Mouse (Mus musculus): ENCODE measurements around the gene Pdcd7. TPM values are rescaled to one million over a fixed set of nuclear protein-coding genes. Genes with fewer than 3 reads are reported as not detected.

Pdcd7 gene
- total RNA-seq, 1 experiment = 23.7 TPM

GRCm38 (mm10) chr9:65375163-65375934 is 29.4 kb downstream of the Pdcd7 start:
- H3K36me3 ChIP-seq (ENCODE audit: control insufficient read depth, insufficient read depth, low read length, poor library complexity, severe bottlenecking) = no peaks in the 10 kb centered on the region
- no peak for DNase-seq (ENCODE audit: low read depth, low spot score)
- no peak overlapping the region for H3K4me3 ChIP-seq (ENCODE audit: insufficient read depth in 1 of 2, low read depth in 1 of 2, low read length in 2 of 2, poor library complexity in 1 of 2, severe bottlenecking in 1 of 2)
- H3K4me1 ChIP-seq (ENCODE audit: control insufficient read depth in 2 of 2, insufficient read depth in 2 of 2, low read length in 2 of 2, poor library complexity in 1 of 2) = peaks cover 0 to 5% of the 10 kb centered on the region in 2 experiments; a peak in 1 of 4 replicates
- no peaks in the 10 kb centered on the region for H3K9me3 ChIP-seq (ENCODE audit: control insufficient read depth, insufficient read depth, low read depth, low read length)
- no peak overlapping the region for H3K9ac ChIP-seq (ENCODE audit: insufficient read depth, low read depth, low read length, poor library complexity, severe bottlenecking)
- no peak overlapping the region for H3K27ac ChIP-seq (ENCODE audit: insufficient read depth, low read depth, low read length, poor library complexity, severe bottlenecking)
- in situ Hi-C loops (cut with MboI; ENCODE audit: low sequenced_read_pairs in 2 of 2, unreplicated experiment in 2 of 2) = no loop called here
- TF ChIP-seq ZC3H11A (IDR thresholded peaks at IDR 0.05; ENCODE audit: borderline replicate concordance, low read depth, low read length) (no peak), ZNF384 (IDR thresholded peaks at IDR 0.05; ENCODE audit: low read depth, low read length) (no peak), MAFK (IDR thresholded peaks at IDR 0.05; ENCODE audit: insufficient read depth, low read depth, low read length) (no peak)

- Histone ChIP-seq H3K36me3 (ENCODE audit: control insufficient read depth, insufficient read depth, low read length, poor library complexity, severe bottlenecking) (no peaks in the 10 kb centered on the region), H3K4me1 (ENCODE audit: control insufficient read depth in 2 of 2, insufficient read depth in 2 of 2, low read length in 2 of 2, poor library complexity in 1 of 2) (no peaks in the 10 kb centered on the region), H3K9ac (ENCODE audit: insufficient read depth, low read depth, low read length, poor library complexity, severe bottlenecking) (no peak overlapping the region), H3K4me3 (ENCODE audit: insufficient read depth in 1 of 2, low read depth in 1 of 2, low read length in 2 of 2, poor library complexity in 1 of 2, severe bottlenecking in 1 of 2) (no peak overlapping the region), H3K27ac (ENCODE audit: insufficient read depth, low read depth, low read length, poor library complexity, severe bottlenecking) (no peak overlapping the region), H3K9me3 (ENCODE audit: control insufficient read depth, insufficient read depth, low read depth, low read length) (no peaks in the 10 kb centered on the region)
- DNase-seq (ENCODE audit: low read depth, low spot score) = no peak
- in situ Hi-C loops (cut with MboI; ENCODE audit: low sequenced_read_pairs in 2 of 2, unreplicated experiment in 2 of 2) = no loop called here
- TF ChIP-seq MAFK (IDR thresholded peaks at IDR 0.05; ENCODE audit: insufficient read depth, low read depth, low read length) (no peak), ZNF384 (IDR thresholded peaks at IDR 0.05; ENCODE audit: low read depth, low read length) (no peak), ZC3H11A (IDR thresholded peaks at IDR 0.05; ENCODE audit: borderline replicate concordance, low read depth, low read length) (no peak), CHD2 (IDR thresholded peaks at IDR 0.05; ENCODE audit: low read depth, low read length) (no peak), HCFC1 (IDR thresholded peaks at IDR 0.05; ENCODE audit: borderline replicate concordance, insufficient read depth, low read length) (no peak)
Observed at GRCm38 (mm10) chr9:65381017-65381590, 35.2 kb downstream of the Pdcd7 start.

GRCm38 (mm10) chr9:65382031-65382750 is 36.3 kb downstream of the Pdcd7 start:
- Histone ChIP-seq H3K4me3 (ENCODE audit: insufficient read depth in 1 of 2, low read depth in 1 of 2, low read length in 2 of 2, poor library complexity in 1 of 2, severe bottlenecking in 1 of 2) (no peak overlapping the region), H3K4me1 (ENCODE audit: control insufficient read depth in 2 of 2, insufficient read depth in 2 of 2, low read length in 2 of 2, poor library complexity in 1 of 2) (no peaks in the 10 kb centered on the region), H3K27ac (ENCODE audit: insufficient read depth, low read depth, low read length, poor library complexity, severe bottlenecking) (no peak overlapping the region), H3K9me3 (ENCODE audit: control insufficient read depth, insufficient read depth, low read depth, low read length) (no peaks in the 10 kb centered on the region), H3K9ac (ENCODE audit: insufficient read depth, low read depth, low read length, poor library complexity, severe bottlenecking) (no peak overlapping the region), H3K36me3 (ENCODE audit: control insufficient read depth, insufficient read depth, low read length, poor library complexity, severe bottlenecking) (no peaks in the 10 kb centered on the region)
- no peak for DNase-seq (ENCODE audit: low read depth, low spot score)
- TF ChIP-seq MAFK (IDR thresholded peaks at IDR 0.05; ENCODE audit: insufficient read depth, low read depth, low read length) (no peak), ZC3H11A (IDR thresholded peaks at IDR 0.05; ENCODE audit: borderline replicate concordance, low read depth, low read length) (no peak), HCFC1 (IDR thresholded peaks at IDR 0.05; ENCODE audit: borderline replicate concordance, insufficient read depth, low read length) (no peak), ZNF384 (IDR thresholded peaks at IDR 0.05; ENCODE audit: low read depth, low read length) (no peak), CHD2 (IDR thresholded peaks at IDR 0.05; ENCODE audit: low read depth, low read length) (no peak)
- in situ Hi-C loops (cut with MboI; ENCODE audit: low sequenced_read_pairs in 2 of 2, unreplicated experiment in 2 of 2) = no loop called here

- Histone ChIP-seq H3K36me3 (ENCODE audit: control insufficient read depth, insufficient read depth, low read length, poor library complexity, severe bottlenecking) (no peaks in the 10 kb centered on the region), H3K27ac (ENCODE audit: insufficient read depth, low read depth, low read length, poor library complexity, severe bottlenecking) (no peak overlapping the region), H3K9ac (ENCODE audit: insufficient read depth, low read depth, low read length, poor library complexity, severe bottlenecking) (no peak overlapping the region), H3K9me3 (ENCODE audit: control insufficient read depth, insufficient read depth, low read depth, low read length) (no peaks in the 10 kb centered on the region), H3K4me1 (ENCODE audit: control insufficient read depth in 2 of 2, insufficient read depth in 2 of 2, low read length in 2 of 2, poor library complexity in 1 of 2) (no peaks in the 10 kb centered on the region), H3K4me3 (ENCODE audit: insufficient read depth in 1 of 2, low read depth in 1 of 2, low read length in 2 of 2, poor library complexity in 1 of 2, severe bottlenecking in 1 of 2) (no peak overlapping the region)
- in situ Hi-C loops (cut with MboI; ENCODE audit: low sequenced_read_pairs in 2 of 2, unreplicated experiment in 2 of 2) = no loop called here
- DNase-seq (ENCODE audit: low read depth, low spot score) = no peak
- no peak for TF ChIP-seq HCFC1 (IDR thresholded peaks at IDR 0.05; ENCODE audit: borderline replicate concordance, insufficient read depth, low read length)
Observed at GRCm38 (mm10) chr9:65382751-65383097, 36.8 kb downstream of the Pdcd7 start.
